Mouse (Mus musculus) ES-E14 (cell line): ENCODE measurements around the gene Nfic.
A peak's percentile ranks its signal among the peaks of the same experiment; 100 is the strongest.

ENCODE experiments used
- MAFK ChIP-seq: IDR thresholded peaks from 2 replicates; pipeline ENCODE4 v1.6.1; 2014; ENCODE audit warnings: mild to moderate bottlenecking, low read depth, low read length, inconsistent platforms; ENCODE audit not compliant: insufficient read depth
- ZNF384 ChIP-seq: IDR thresholded peaks from 2 replicates; pipeline ENCODE4 v1.6.1; 2012; ENCODE audit warnings: low read depth, low read length, inconsistent platforms

DNA sequence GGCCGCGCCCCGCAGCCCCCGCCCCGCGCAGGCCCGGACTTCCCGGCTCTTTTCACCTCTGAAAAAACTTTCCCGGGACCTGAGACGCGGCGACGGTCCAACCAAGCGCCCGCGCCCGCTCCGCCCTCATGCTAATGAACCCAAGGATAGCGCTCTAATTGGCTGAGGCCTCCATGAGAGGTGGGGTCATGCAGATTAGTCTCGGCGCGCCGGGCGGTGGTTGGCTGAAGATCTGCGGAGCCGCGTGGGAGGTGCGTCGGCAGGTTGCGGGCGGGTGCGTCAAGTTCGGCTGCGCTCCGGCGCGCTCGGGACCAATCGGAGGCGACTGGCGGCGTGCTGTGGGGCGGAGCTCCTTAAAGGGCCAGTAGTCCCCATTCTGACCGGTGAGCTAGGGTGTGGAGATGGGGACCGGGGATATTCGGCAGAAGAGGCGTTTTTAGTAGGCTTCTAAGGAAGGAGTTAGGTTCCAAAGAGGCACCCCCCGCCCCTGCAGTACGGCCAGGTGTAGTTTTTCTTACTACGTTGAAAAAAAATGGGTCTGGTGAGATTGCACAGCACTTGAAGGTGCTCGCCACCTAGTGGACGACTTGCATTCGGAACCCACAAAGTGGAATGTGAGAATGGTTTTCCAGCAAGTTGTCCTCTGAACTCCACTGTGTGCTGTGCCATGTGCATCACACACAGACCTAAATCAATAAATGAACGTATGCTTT is 104.9 kb downstream of the Nfic start, which contains the start of gene Hmg20b:
- TF ChIP-seq MAFK (no peak), ZNF384 (peak; percentile 87)
